Mouse (Mus musculus): ENCODE results near the gene Wwc1. TPM values are rescaled to one million over a fixed set of nuclear protein-coding genes. Genes with fewer than 3 reads are reported as not detected.

Wwc1 gene
- polyA plus RNA-seq, 1 experiment from 2014 or later: 2.9 TPM

GRCm38 (mm10) chr11:35933402-35934085 is 46.8 kb downstream of the Wwc1 start:
- H3K4me3 ChIP-seq (ENCODE audit: low read depth, low read length): no peak overlapping the region

GRCm38 (mm10) chr11:35932121-35932885 is 48.0 kb downstream of the Wwc1 start:
- no peak overlapping the region for H3K9ac ChIP-seq (ENCODE audit: low read depth, low read length)
- no peaks in the 10 kb centered on the region for H3K4me1 ChIP-seq (ENCODE audit: control insufficient read depth, insufficient read depth, low read length)
- no peak overlapping the region for H3K4me3 ChIP-seq (ENCODE audit: low read depth, low read length)
- H3K27ac ChIP-seq (ENCODE audit: low read depth, low read length): no peak overlapping the region
- 83% methylated on average over 14 of the region's 14 CpGs for WGBS (ENCODE audit: insufficient replicate concordance)
- no peak for ATAC-seq (replicated peaks; ENCODE audit: insufficient number of reproducible peaks, low FRiP score, low TSS enrichment)
- H3K27me3 ChIP-seq (ENCODE audit: control insufficient read depth, insufficient read depth, low read length): no peaks in the 10 kb centered on the region
- H3K9me3 ChIP-seq (replicated peaks; ENCODE audit: control insufficient read depth, low read length): no peaks in the 10 kb centered on the region
- no peak overlapping the region for H3K4me2 ChIP-seq
- no peaks in the 10 kb centered on the region for H3K36me3 ChIP-seq (ENCODE audit: control insufficient read depth, insufficient read depth, low read length)

More at GRCm38 (mm10) chr11:35933402-35934085, 46.8 kb downstream of the Wwc1 start:
- Histone ChIP-seq H3K4me2 (no peak overlapping the region), H3K9me3 (replicated peaks; ENCODE audit: control insufficient read depth, low read length) (no peaks in the 10 kb centered on the region), H3K9ac (ENCODE audit: low read depth, low read length) (no peak overlapping the region), H3K27me3 (ENCODE audit: control insufficient read depth, insufficient read depth, low read length) (no peaks in the 10 kb centered on the region), H3K4me1 (ENCODE audit: control insufficient read depth, insufficient read depth, low read length) (no peaks in the 10 kb centered on the region), H3K36me3 (ENCODE audit: control insufficient read depth, insufficient read depth, low read length) (no peaks in the 10 kb centered on the region), H3K27ac (ENCODE audit: low read depth, low read length) (no peak overlapping the region)
- ATAC-seq (replicated peaks; ENCODE audit: insufficient number of reproducible peaks, low FRiP score, low TSS enrichment): no peak
- WGBS (ENCODE audit: insufficient replicate concordance): 33% methylated on average over 14 of the region's 14 CpGs

- Histone ChIP-seq H3K4me3 (ENCODE audit: low read depth, low read length) (no peak overlapping the region), H3K4me2 (no peak overlapping the region), H3K9me3 (replicated peaks; ENCODE audit: control insufficient read depth, low read length) (no peaks in the 10 kb centered on the region; the same call in 1 of the 2 replicates), H3K9ac (ENCODE audit: low read depth, low read length) (no peak overlapping the region), H3K4me1 (ENCODE audit: control insufficient read depth, insufficient read depth, low read length) (no peaks in the 10 kb centered on the region), H3K27ac (ENCODE audit: low read depth, low read length) (no peak overlapping the region), H3K27me3 (ENCODE audit: control insufficient read depth, insufficient read depth, low read length) (no peaks in the 10 kb centered on the region), H3K36me3 (ENCODE audit: control insufficient read depth, insufficient read depth, low read length) (no peaks in the 10 kb centered on the region)
- no peak for ATAC-seq (replicated peaks; ENCODE audit: insufficient number of reproducible peaks, low FRiP score, low TSS enrichment)
- 84% methylated on average over 6 of the region's 6 CpGs for WGBS (ENCODE audit: insufficient replicate concordance)
Observed at GRCm38 (mm10) chr11:35930511-35931060, 49.7 kb downstream of the Wwc1 start.

GRCm38 (mm10) chr11:35928453-35928852 is 51.9 kb downstream of the Wwc1 start:
- no peak overlapping the region for H3K9ac ChIP-seq (ENCODE audit: low read depth, low read length)
- WGBS (ENCODE audit: insufficient replicate concordance): 89% methylated on average over 12 of the region's 12 CpGs

GRCm38 (mm10) chr11:35927309-35927708 is 53.0 kb downstream of the Wwc1 start:
- no peak for ATAC-seq (replicated peaks; ENCODE audit: insufficient number of reproducible peaks, low FRiP score, low TSS enrichment)
- 0 out of 2 replicates have a peak, but pooled peaks cover 2% of the 10 kb centered on the region for H3K4me1 ChIP-seq (ENCODE audit: control insufficient read depth, insufficient read depth, low read length)
- no peak overlapping the region for H3K4me3 ChIP-seq (ENCODE audit: low read depth, low read length)
- H3K9me3 ChIP-seq (replicated peaks; ENCODE audit: control insufficient read depth, low read length): no peaks in the 10 kb centered on the region; the same call in 1 of the 2 replicates
- H3K9ac ChIP-seq (ENCODE audit: low read depth, low read length): no peak overlapping the region
- H3K36me3 ChIP-seq (ENCODE audit: control insufficient read depth, insufficient read depth, low read length): no peaks in the 10 kb centered on the region
- WGBS (ENCODE audit: insufficient replicate concordance): 75% methylated on average over 14 of the region's 14 CpGs
- H3K27ac ChIP-seq (ENCODE audit: low read depth, low read length): no peak overlapping the region
- no peaks in the 10 kb centered on the region for H3K27me3 ChIP-seq (ENCODE audit: control insufficient read depth, insufficient read depth, low read length)
- H3K4me2 ChIP-seq: no peak overlapping the region

More at GRCm38 (mm10) chr11:35928453-35928852, 51.9 kb downstream of the Wwc1 start:
- Histone ChIP-seq H3K27me3 (ENCODE audit: control insufficient read depth, insufficient read depth, low read length) (no peaks in the 10 kb centered on the region), H3K9me3 (replicated peaks; ENCODE audit: control insufficient read depth, low read length) (no peaks in the 10 kb centered on the region; the same call in 1 of the 2 replicates), H3K27ac (ENCODE audit: low read depth, low read length) (no peak overlapping the region), H3K4me1 (ENCODE audit: control insufficient read depth, insufficient read depth, low read length) (no peaks in the 10 kb centered on the region), H3K4me3 (ENCODE audit: low read depth, low read length) (no peak overlapping the region), H3K36me3 (ENCODE audit: control insufficient read depth, insufficient read depth, low read length) (no peaks in the 10 kb centered on the region), H3K4me2 (no peak overlapping the region)
- ATAC-seq (replicated peaks; ENCODE audit: insufficient number of reproducible peaks, low FRiP score, low TSS enrichment): no peak

- Histone ChIP-seq H3K27ac (ENCODE audit: low read depth, low read length) (no peak overlapping the region), H3K9me3 (replicated peaks; ENCODE audit: control insufficient read depth, low read length) (no peaks in the 10 kb centered on the region; the same call in 1 of the 2 replicates), H3K27me3 (ENCODE audit: control insufficient read depth, insufficient read depth, low read length) (no peaks in the 10 kb centered on the region), H3K4me2 (no peak overlapping the region), H3K4me3 (ENCODE audit: low read depth, low read length) (no peak overlapping the region), H3K4me1 (ENCODE audit: control insufficient read depth, insufficient read depth, low read length) (0 out of 2 replicates have a peak, but pooled peaks cover 2% of the 10 kb centered on the region), H3K9ac (ENCODE audit: low read depth, low read length) (no peak overlapping the region), H3K36me3 (ENCODE audit: control insufficient read depth, insufficient read depth, low read length) (no peaks in the 10 kb centered on the region)
- 71% methylated on average over 7 of the region's 7 CpGs for WGBS (ENCODE audit: insufficient replicate concordance)
- ATAC-seq (replicated peaks; ENCODE audit: insufficient number of reproducible peaks, low FRiP score, low TSS enrichment): no peak
Observed at GRCm38 (mm10) chr11:35925592-35925991, 54.7 kb downstream of the Wwc1 start.

- Histone ChIP-seq H3K36me3 (ENCODE audit: control insufficient read depth, insufficient read depth, low read length) (no peaks in the 10 kb centered on the region), H3K27me3 (ENCODE audit: control insufficient read depth, insufficient read depth, low read length) (no peaks in the 10 kb centered on the region), H3K9me3 (replicated peaks; ENCODE audit: control insufficient read depth, low read length) (no peaks in the 10 kb centered on the region; the same call in 1 of the 2 replicates), H3K4me2 (no peak overlapping the region), H3K4me3 (ENCODE audit: low read depth, low read length) (no peak overlapping the region), H3K27ac (ENCODE audit: low read depth, low read length) (no peak overlapping the region), H3K9ac (ENCODE audit: low read depth, low read length) (no peak overlapping the region), H3K4me1 (ENCODE audit: control insufficient read depth, insufficient read depth, low read length) (0 out of 2 replicates have a peak, but pooled peaks cover 2% of the 10 kb centered on the region)
- ATAC-seq (replicated peaks; ENCODE audit: insufficient number of reproducible peaks, low FRiP score, low TSS enrichment): no peak
- 39% methylated on average over 12 of the region's 12 CpGs for WGBS (ENCODE audit: insufficient replicate concordance)
Observed at GRCm38 (mm10) chr11:35922205-35922873, 58.0 kb downstream of the Wwc1 start.

- Histone ChIP-seq H3K4me2 (no peak overlapping the region), H3K36me3 (ENCODE audit: control insufficient read depth, insufficient read depth, low read length) (no peaks in the 10 kb centered on the region), H3K4me3 (ENCODE audit: low read depth, low read length) (no peak overlapping the region), H3K4me1 (ENCODE audit: control insufficient read depth, insufficient read depth, low read length) (0 out of 2 replicates have a peak, but pooled peaks cover 2% of the 10 kb centered on the region), H3K9me3 (replicated peaks; ENCODE audit: control insufficient read depth, low read length) (no peaks in the 10 kb centered on the region), H3K27ac (ENCODE audit: low read depth, low read length) (no peak overlapping the region), H3K9ac (ENCODE audit: low read depth, low read length) (no peak overlapping the region), H3K27me3 (ENCODE audit: control insufficient read depth, insufficient read depth, low read length) (no peaks in the 10 kb centered on the region)
- no peak for ATAC-seq (replicated peaks; ENCODE audit: insufficient number of reproducible peaks, low FRiP score, low TSS enrichment)
- 72% methylated on average over 5 of the region's 5 CpGs for WGBS (ENCODE audit: insufficient replicate concordance)
Observed at GRCm38 (mm10) chr11:35920776-35921175, 59.6 kb downstream of the Wwc1 start.

All from heart, embryonic 11.5 days (tissue).